Mouse (Mus musculus) liver, embryonic 12.5 days (tissue): ENCODE measurements around the gene Chpf. TPM values are rescaled to one million over a fixed set of nuclear protein-coding genes. Genes with fewer than 3 reads are reported as not detected.

Experiments used
- ATAC-seq: fragments of 200-750 bp; cut with Nextera tagmentation; 2 replicates; pipeline ENCODE4 v1.8.0; 2017; ENCODE audit warnings: moderate number of reproducible peaks, mild to moderate bottlenecking, moderate library complexity
- H3K27ac ChIP-seq: fragments of 300-500 bp; sonication (generic); 2 replicates; pipeline ENCODE4 v1.5.1; 2016; ENCODE audit warnings: mild to moderate bottlenecking
- H3K27me3 ChIP-seq: fragments of 300-500 bp; sonication (generic); replicated peaks from 2 replicates; pipeline ENCODE4 v1.6.1; 2016; ENCODE audit warnings: mild to moderate bottlenecking, moderate library complexity
- H3K36me3 ChIP-seq: fragments of 300-500 bp; sonication (generic); 2 replicates; pipeline ENCODE4 v1.6.1; 2016; ENCODE audit warnings: mild to moderate bottlenecking, moderate library complexity
- H3K4me1 ChIP-seq: fragments of 300-500 bp; sonication (generic); 2 replicates; pipeline ENCODE4 v1.6.1; 2016
- H3K4me2 ChIP-seq: fragments of 300-500 bp; sonication (generic); 2 replicates; pipeline ENCODE4 v1.6.1; 2016; ENCODE audit warnings: mild to moderate bottlenecking, moderate library complexity
- H3K4me3 ChIP-seq: fragments of 300-500 bp; sonication (generic); 2 replicates; pipeline ENCODE4 v1.5.1; 2016; ENCODE audit warnings: mild to moderate bottlenecking, moderate library complexity
- H3K9ac ChIP-seq: fragments of 300-500 bp; sonication (generic); 2 replicates; pipeline ENCODE4 v1.6.1; 2016; ENCODE audit warnings: mild to moderate bottlenecking, moderate library complexity
- H3K9me3 ChIP-seq: fragments of 300-500 bp; sonication (generic); replicated peaks from 2 replicates; pipeline ENCODE4 v1.6.1; 2016; ENCODE audit warnings: mild to moderate bottlenecking, moderate library complexity
- WGBS: fragments of 180-500 bp; shearing (Covaris S2); methylation state at CpG from one replicate; pipeline ENCODE4 v1.1.7; 2016; ENCODE audit not compliant: insufficient replicate concordance; 5-methylcytosine and 5-hydroxymethylcytosine counted together
- polyA plus RNA-seq: library from polyadenylated mRNA; unstranded; fragments of >200 nt; fragmentation: Nextera tagmentation; extraction: Ambion mirVana; gene quantifications from 2 replicates; pipeline ENCODE4 v1.2.1, GENCODE M21; 2016

The Chpf gene
- polyA plus RNA-seq, result 13.0 and 14.5 TPM in 2 replicates

- H3K9me3 ChIP-seq, result no peaks in the 10 kb centered on the region
- H3K36me3 ChIP-seq, result peaks cover 27% of the 10 kb centered on the region
- H3K9ac ChIP-seq, result peak within 1 kb of the TSS; percentile 65
- peak within 1 kb of the TSS; percentile 59 for H3K27ac ChIP-seq
- under 1% methylated on average over 68 of the region's 76 CpGs for WGBS
- ATAC-seq, result peak; percentile 88
- H3K4me3 ChIP-seq, result peak within 1 kb of the TSS; percentile 68
- peaks cover 32% of the 10 kb centered on the region for H3K4me1 ChIP-seq
- H3K27me3 ChIP-seq, result peaks cover 99% of the 10 kb centered on the region
- H3K4me2 ChIP-seq, result peak within 1 kb of the TSS; percentile 84
These were observed at the start of gene Chpf, which contains the start of gene Tmem198 for GRCm38 (mm10) chr1:75478916-75479634. Gene Chpf (minus strand): TSS chr1:75479307. Gene Tmem198 (plus strand): TSS chr1:75479532.

- Histone ChIP-seq H3K4me1 (peaks cover 20% of the 10 kb centered on the region), H3K9ac (no peak overlapping the region), H3K9me3 (no peaks in the 10 kb centered on the region), H3K4me2 (no peak overlapping the region), H3K4me3 (no peak overlapping the region), H3K36me3 (peaks cover 33% of the 10 kb centered on the region), H3K27me3 (no peaks in the 10 kb centered on the region), H3K27ac (no peak overlapping the region)
- no peak for ATAC-seq
- WGBS, result 68% methylated on average over 7 of the region's 7 CpGs
These were observed 45.6 kb upstream of the Chpf start for GRCm38 (mm10) chr1:75524679-75525078.

DNA sequence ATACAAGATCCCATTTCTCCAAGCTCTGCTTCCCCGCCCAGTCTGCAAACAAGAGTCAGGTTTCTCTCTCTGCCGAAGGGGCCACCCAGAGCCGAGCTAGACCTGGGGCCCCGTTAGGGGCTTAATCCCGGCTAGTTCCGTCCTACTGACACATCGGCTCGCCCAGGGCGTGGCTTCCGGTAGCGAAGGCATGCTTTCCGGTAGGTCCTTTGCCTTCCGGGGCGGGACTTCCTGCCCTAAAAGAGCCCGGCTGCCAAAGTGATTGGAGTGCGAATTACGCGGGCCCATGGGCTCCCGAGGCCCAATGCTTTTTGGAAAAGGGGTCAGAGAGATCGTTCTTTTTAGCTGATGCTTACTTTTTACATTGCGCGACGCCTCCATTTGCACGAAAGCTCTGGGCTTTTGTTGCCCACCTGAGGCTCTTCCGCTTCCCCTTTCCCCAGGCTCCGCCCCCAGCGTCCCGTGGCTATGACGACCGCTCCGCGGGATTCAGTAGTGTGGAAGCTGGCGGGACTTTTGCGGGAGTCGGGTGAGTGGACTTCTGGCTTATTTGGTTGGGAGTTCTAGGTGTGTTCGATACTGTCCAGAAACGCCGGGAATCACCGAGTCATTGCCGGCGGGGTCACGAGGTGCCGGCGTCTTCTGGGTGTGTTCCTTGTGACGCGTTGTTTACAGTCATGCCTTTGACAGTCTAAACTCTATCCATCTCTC is 42.4 kb upstream of the Chpf start, which contains the start of gene Stk11ip:
Gene Stk11ip (plus strand): TSS at position 209 of the 711 bp plus-strand sequence.
- peaks cover 13% of the 10 kb centered on the region for H3K36me3 ChIP-seq
- H3K27me3 ChIP-seq, result no peaks in the 10 kb centered on the region
- H3K4me1 ChIP-seq, result peaks cover 20% of the 10 kb centered on the region
- WGBS, result under 1% methylated on average over 46 of the region's 46 CpGs
- ATAC-seq, result peak; percentile 98
- no peaks in the 10 kb centered on the region for H3K9me3 ChIP-seq
- H3K4me3 ChIP-seq, result peak within 1 kb of the TSS; percentile 73
- peak within 1 kb of the TSS; percentile 75 for H3K4me2 ChIP-seq
- peak within 1 kb of the TSS; percentile 64 for H3K9ac ChIP-seq
- peak within 1 kb of the TSS; percentile 87 for H3K27ac ChIP-seq

- no peak for ATAC-seq
- Histone ChIP-seq H3K36me3 (no peaks in the 10 kb centered on the region), H3K9me3 (no peaks in the 10 kb centered on the region), H3K9ac (no peak overlapping the region), H3K27ac (no peak overlapping the region), H3K4me2 (no peak overlapping the region), H3K4me1 (peaks cover 23% of the 10 kb centered on the region), H3K27me3 (no peaks in the 10 kb centered on the region), H3K4me3 (no peak overlapping the region)
- 59% methylated on average over 5 of the region's 5 CpGs for WGBS
These were observed 40.5 kb upstream of the Chpf start for GRCm38 (mm10) chr1:75519576-75519975.

GRCm38 (mm10) chr1:75518427-75518826 is 39.3 kb upstream of the Chpf start:
- ATAC-seq, result no peak
- 73% methylated on average over 4 of the region's 4 CpGs for WGBS
- no peak overlapping the region for H3K27ac ChIP-seq

DNA sequence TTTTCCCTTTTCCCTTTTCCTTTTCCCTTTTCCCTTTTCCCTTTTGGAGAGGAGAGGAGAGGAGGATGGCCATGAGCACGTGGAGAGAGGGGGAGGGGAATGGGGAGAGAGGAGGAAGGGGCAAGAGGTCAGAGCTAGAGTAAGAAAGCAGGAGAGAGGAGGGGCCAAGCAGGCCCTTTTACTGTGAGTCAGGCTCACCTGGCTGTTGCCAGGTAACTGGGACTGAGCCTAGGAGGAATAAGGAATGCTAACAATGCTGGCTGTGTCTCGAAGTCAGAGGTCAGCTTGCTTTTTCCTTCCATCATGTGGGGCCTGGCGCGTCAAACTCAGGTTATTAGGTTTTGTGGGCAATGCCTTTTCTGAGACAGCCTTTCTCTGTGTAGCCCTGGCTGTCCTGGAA is 38.9 kb upstream of the Chpf start:
- 48% methylated on average over 4 of the region's 4 CpGs for whole genome bisulfite sequencing
- H3K4me3 ChIP-seq, result no peak overlapping the region
- no peak for ATAC-seq
- no peaks in the 10 kb centered on the region for H3K27me3 ChIP-seq
- H3K4me2 ChIP-seq, result no peak overlapping the region
- H3K27ac ChIP-seq, result no peak overlapping the region
- no peaks in the 10 kb centered on the region for H3K9me3 ChIP-seq
- no peaks in the 10 kb centered on the region for H3K36me3 ChIP-seq
- H3K9ac ChIP-seq, result no peak overlapping the region
- H3K4me1 ChIP-seq, result peaks cover 23% of the 10 kb centered on the region

More at GRCm38 (mm10) chr1:75518427-75518826, 39.3 kb upstream of the Chpf start:
- Histone ChIP-seq H3K4me2 (no peak overlapping the region), H3K27me3 (no peaks in the 10 kb centered on the region), H3K9me3 (no peaks in the 10 kb centered on the region), H3K9ac (no peak overlapping the region), H3K36me3 (no peaks in the 10 kb centered on the region), H3K4me1 (peaks cover 23% of the 10 kb centered on the region), H3K4me3 (no peak overlapping the region)

DNA sequence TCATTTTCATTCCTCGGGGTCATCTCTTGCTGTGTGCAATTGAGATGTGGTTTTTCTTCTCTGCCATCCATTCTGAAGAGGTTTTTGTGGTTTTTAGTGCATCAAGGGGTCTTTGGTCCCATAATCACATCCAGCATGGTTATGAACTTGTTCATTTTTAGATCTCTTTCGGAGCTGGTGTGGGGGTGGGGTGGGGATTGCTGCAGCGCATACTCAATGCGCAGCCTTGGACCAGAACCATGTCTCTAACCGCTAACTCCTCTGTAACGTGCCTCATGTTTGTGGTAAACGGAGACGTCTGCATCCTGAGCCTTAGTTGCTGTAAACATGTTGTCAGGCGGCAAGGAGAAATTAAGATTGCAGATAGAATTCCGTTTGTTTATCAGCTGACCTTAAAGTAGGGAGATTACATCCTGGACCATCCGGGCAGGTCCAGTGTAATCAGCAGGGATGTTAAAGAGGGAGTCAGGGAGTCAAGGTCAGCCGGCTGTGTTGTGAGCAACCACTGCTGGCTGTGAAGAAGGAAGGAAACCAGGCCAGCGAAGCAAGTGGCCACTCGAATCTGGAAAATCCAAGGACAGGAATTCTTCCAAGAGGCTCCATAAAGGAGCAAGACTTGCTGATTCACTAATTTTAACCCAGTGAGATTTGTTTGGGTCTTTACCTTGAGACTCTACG is 37.7 kb upstream of the Chpf start:
- no peak overlapping the region for H3K4me3 ChIP-seq
- 0 out of 2 replicates have a peak, but pooled peaks cover 2% of the 10 kb centered on the region for H3K27me3 ChIP-seq
- peaks cover 16% of the 10 kb centered on the region for H3K4me1 ChIP-seq
- 57% methylated on average over 15 of the region's 15 CpGs for WGBS
- no peak overlapping the region for H3K9ac ChIP-seq
- H3K4me2 ChIP-seq, result no peak overlapping the region
- no peaks in the 10 kb centered on the region for H3K36me3 ChIP-seq
- H3K27ac ChIP-seq, result no peak overlapping the region
- no peaks in the 10 kb centered on the region for H3K9me3 ChIP-seq
- no peak for ATAC-seq

- Histone ChIP-seq H3K4me2 (no peak overlapping the region), H3K27me3 (peaks cover 42% of the 10 kb centered on the region), H3K9ac (no peak overlapping the region), H3K27ac (no peak overlapping the region), H3K4me3 (no peak overlapping the region), H3K4me1 (peaks cover 28% of the 10 kb centered on the region), H3K36me3 (no peaks in the 10 kb centered on the region), H3K9me3 (no peaks in the 10 kb centered on the region)
- no peak for ATAC-seq
- 69% methylated on average over 3 of the region's 3 CpGs for WGBS
These were observed 33.4 kb upstream of the Chpf start for GRCm38 (mm10) chr1:75512550-75512949.

GRCm38 (mm10) chr1:75511437-75512210 is 32.5 kb upstream of the Chpf start:
- Histone ChIP-seq H3K4me2 (no peak overlapping the region), H3K4me1 (peaks cover 35% of the 10 kb centered on the region), H3K4me3 (no peak overlapping the region), H3K27ac (peak overlapping the region; percentile 60; the same call in 1 of the 2 replicates), H3K9ac (no peak overlapping the region), H3K9me3 (no peaks in the 10 kb centered on the region), H3K27me3 (peaks cover 51% of the 10 kb centered on the region), H3K36me3 (no peaks in the 10 kb centered on the region)
- ATAC-seq, result no peak
- 43% methylated on average over 4 of the region's 4 CpGs for WGBS

DNA sequence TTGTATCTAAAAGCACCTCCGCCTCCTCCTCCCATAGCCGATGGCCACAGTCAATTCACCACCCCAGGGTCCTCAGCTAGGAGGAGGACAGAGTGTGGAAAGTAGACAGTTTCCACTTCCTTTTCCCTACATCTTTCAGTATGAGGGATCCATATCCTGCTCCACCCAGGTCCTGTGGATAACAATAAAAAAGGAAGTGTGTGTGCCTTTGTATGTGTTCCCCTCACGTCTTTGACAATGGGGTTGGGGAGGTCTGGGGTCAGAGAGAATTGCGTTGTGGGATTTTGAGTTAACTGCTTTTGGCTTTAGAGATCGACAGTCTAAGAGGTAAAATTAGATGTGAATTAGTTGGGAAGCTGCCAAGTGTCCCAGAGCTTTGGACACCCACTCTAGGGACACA is 31.0 kb upstream of the Chpf start:
- Histone ChIP-seq H3K9ac (no peak overlapping the region), H3K36me3 (no peaks in the 10 kb centered on the region), H3K27ac (no peak overlapping the region), H3K4me2 (no peak overlapping the region), H3K27me3 (peaks cover 66% of the 10 kb centered on the region), H3K4me1 (peaks cover 37% of the 10 kb centered on the region), H3K9me3 (no peaks in the 10 kb centered on the region), H3K4me3 (no peak overlapping the region)
- no peak for ATAC-seq
- 41% methylated on average over 5 of the region's 5 CpGs for WGBS

DNA sequence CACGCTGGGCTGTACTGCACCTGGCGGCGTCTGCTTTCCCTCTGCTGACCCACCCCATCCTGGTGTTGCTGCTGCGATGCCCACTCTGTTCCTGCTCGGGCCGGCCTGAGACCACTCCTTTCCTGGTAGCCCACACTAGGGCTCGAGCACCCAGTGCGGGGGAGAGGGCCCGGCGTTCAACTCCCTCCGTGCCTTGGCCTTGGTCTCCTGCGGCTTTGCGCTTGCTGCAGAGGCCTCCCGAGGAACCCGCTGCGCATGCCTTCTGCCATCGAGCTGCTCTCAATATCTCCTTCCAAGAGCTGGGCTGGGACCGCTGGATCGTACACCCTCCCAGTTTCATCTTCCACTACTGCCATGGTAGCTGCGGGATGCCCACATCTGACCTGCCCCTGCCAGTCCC is 30.5 kb upstream of the Chpf start:
- H3K4me2 ChIP-seq, result no peak overlapping the region
- no peaks in the 10 kb centered on the region for H3K36me3 ChIP-seq
- H3K4me1 ChIP-seq, result peaks cover 37% of the 10 kb centered on the region
- ATAC-seq, result no peak
- WGBS, result 40% methylated on average over 20 of the region's 20 CpGs
- H3K27me3 ChIP-seq, result peaks cover 71% of the 10 kb centered on the region
- H3K9ac ChIP-seq, result no peak overlapping the region
- no peak overlapping the region for H3K4me3 ChIP-seq
- H3K9me3 ChIP-seq, result no peaks in the 10 kb centered on the region
- no peak overlapping the region for H3K27ac ChIP-seq
